Mouse (Mus musculus) liver, adult 2 months (tissue): ENCODE data around the gene Chka. TPM values are rescaled to one million over a fixed set of nuclear protein-coding genes. Genes with fewer than 3 reads are reported as not detected.

Source experiments
- DNase-seq: peaks from one replicate; pipeline ENCODE4 v3.0.0-alpha.2; 2011; ENCODE audit warnings: low read depth, low spot score; ENCODE audit errors: extremely low read depth
- H3K27ac ChIP-seq: fragments of 200-500 bp; replicated peaks from 2 replicates; pipeline ENCODE4 v1.5.1; 2012; ENCODE audit warnings: low read depth, mild to moderate bottlenecking, control low read depth, inconsistent platforms, low read length; ENCODE audit not compliant: insufficient read depth
- H3K27me3 ChIP-seq: fragments of 200-500 bp; 2 replicates; pipeline ENCODE4 v1.6.1; 2012; ENCODE audit warnings: mild to moderate bottlenecking, moderate library complexity, low read length, inconsistent platforms; ENCODE audit not compliant: control insufficient read depth, insufficient read depth
- H3K36me3 ChIP-seq: fragments of 200-500 bp; 2 replicates; pipeline ENCODE4 v1.6.1; 2012; ENCODE audit warnings: low read length, inconsistent platforms; ENCODE audit not compliant: control insufficient read depth, insufficient read depth
- H3K4me1 ChIP-seq: fragments of 200-500 bp; 2 replicates; pipeline ENCODE4 v1.6.1; 2011; ENCODE audit warnings: low read length; ENCODE audit not compliant: control insufficient read depth, insufficient read depth
- H3K4me3 ChIP-seq: fragments of 200-500 bp; 2 replicates; pipeline ENCODE4 v1.5.1; 2011; ENCODE audit warnings: low read depth, mild to moderate bottlenecking, control low read depth, low read length, moderate library complexity; ENCODE audit not compliant: insufficient read depth
- H3K79me2 ChIP-seq: fragments of 200-500 bp; 2 replicates; pipeline ENCODE4 v1.6.1; 2012; ENCODE audit warnings: inconsistent platforms, mild to moderate bottlenecking, low read length, moderate library complexity; ENCODE audit not compliant: control insufficient read depth, insufficient read depth
- H3K9ac ChIP-seq: fragments of 200-500 bp; 2 replicates; pipeline ENCODE4 v1.6.1; 2012; ENCODE audit warnings: low read depth, mild to moderate bottlenecking, control low read depth, inconsistent platforms, low read length
- CTCF ChIP-seq: fragments of 200-500 bp; IDR thresholded peaks from 2 replicates; pipeline ENCODE4 v1.5.1; 2011; ENCODE audit warnings: low read depth, low read length, control low read depth
- POLR2A ChIP-seq: fragments of 200-500 bp; IDR thresholded peaks from 2 replicates; pipeline ENCODE4 v1.6.1; 2011; ENCODE audit warnings: low read length, control low read depth; ENCODE audit not compliant: insufficient read depth; ENCODE audit errors: extremely low read depth
- WGBS: fragments of 180-500 bp; shearing (Covaris S2); methylation state at CpG from one replicate; pipeline ENCODE4 v1.1.7; 2018; 5-methylcytosine and 5-hydroxymethylcytosine counted together
- polyA plus RNA-seq: library from polyadenylated mRNA; depleted of rRNA; stranded (reverse); fragments of >200 nt; gene quantifications from 2 replicates; pipeline ENCODE4 v1.2.3, GENCODE M21; 2012
- total RNA-seq: library from RNA; depleted of rRNA; stranded (reverse); fragments of >200 nt; gene quantifications from 2 replicates; pipeline ENCODE4 v1.2.3, GENCODE M21; 2014

Chka gene
- total and polyA plus RNA-seq, 2 experiments: 11.9 to 56.7 TPM

- peak; percentile 43 for DNase-seq
- H3K79me2 ChIP-seq: peaks cover 3% of the 10 kb centered on the region; the same call in 1 of the 2 replicates
- peaks cover 42% of the 10 kb centered on the region for H3K36me3 ChIP-seq
- no peaks in the 10 kb centered on the region; the same call in 1 of the 2 replicates for H3K4me1 ChIP-seq
- no peak overlapping the region for H3K9ac ChIP-seq
- WGBS: 30% methylated on average over 6 of the region's 6 CpGs
- no peak overlapping the region for H3K27ac ChIP-seq
- no peaks in the 10 kb centered on the region for H3K27me3 ChIP-seq
- TF ChIP-seq CTCF (no peak), POLR2A (no peak)
- no peak overlapping the region for H3K4me3 ChIP-seq
Measured at GRCm38 (mm10) chr19:3884325-3884990, 32.9 kb downstream of the Chka start.

- Histone ChIP-seq H3K9ac (no peak overlapping the region), H3K4me3 (no peak overlapping the region), H3K79me2 (no peaks in the 10 kb centered on the region), H3K27ac (no peak overlapping the region), H3K36me3 (peaks cover 51% of the 10 kb centered on the region), H3K4me1 (no peaks in the 10 kb centered on the region; the same call in none of the 2 replicates), H3K27me3 (no peaks in the 10 kb centered on the region)
- TF ChIP-seq POLR2A (no peak), CTCF (no peak)
- WGBS: 91% methylated on average over 5 of the region's 5 CpGs
- no peak for DNase-seq
Measured at GRCm38 (mm10) chr19:3889096-3889495, 37.5 kb downstream of the Chka start.

GRCm38 (mm10) chr19:3890181-3890580 lies 38.6 kb downstream of the Chka start:
- no peak overlapping the region for H3K27ac ChIP-seq
- H3K36me3 ChIP-seq: peaks cover 47% of the 10 kb centered on the region
- no peaks in the 10 kb centered on the region for H3K27me3 ChIP-seq
- no peak for DNase-seq
- H3K9ac ChIP-seq: no peak overlapping the region
- H3K4me3 ChIP-seq: no peak overlapping the region
- WGBS: 79% methylated on average over 8 of the region's 8 CpGs
- peaks cover 7% of the 10 kb centered on the region for H3K4me1 ChIP-seq
- no peaks in the 10 kb centered on the region for H3K79me2 ChIP-seq
- TF ChIP-seq CTCF: peak; percentile 65
- no peak for TF ChIP-seq POLR2A

- peaks cover 22% of the 10 kb centered on the region for H3K36me3 ChIP-seq
- 37% methylated on average over 4 of the region's 4 CpGs for WGBS
Measured at GRCm38 (mm10) chr19:3893545-3894116, 42.1 kb downstream of the Chka start.

GRCm38 (mm10) chr19:3894294-3894693 lies 42.7 kb downstream of the Chka start:
- Histone ChIP-seq H3K4me1 (peaks cover 8% of the 10 kb centered on the region), H3K36me3 (peaks cover 22% of the 10 kb centered on the region), H3K4me3 (no peak overlapping the region), H3K27ac (no peak overlapping the region), H3K27me3 (no peaks in the 10 kb centered on the region), H3K9ac (no peak overlapping the region), H3K79me2 (no peaks in the 10 kb centered on the region)
- no peak for DNase-seq
- TF ChIP-seq POLR2A (no peak), CTCF (no peak)
- WGBS: 96% methylated on average over 2 of the region's 2 CpGs

More at GRCm38 (mm10) chr19:3893545-3894116, 42.1 kb downstream of the Chka start:
- Histone ChIP-seq H3K4me1 (peaks cover 8% of the 10 kb centered on the region), H3K9ac (no peak overlapping the region), H3K27me3 (no peaks in the 10 kb centered on the region), H3K27ac (no peak overlapping the region), H3K79me2 (no peaks in the 10 kb centered on the region), H3K4me3 (no peak overlapping the region)
- peak; percentile 39 for DNase-seq
- TF ChIP-seq CTCF (no peak), POLR2A (no peak)

- Histone ChIP-seq H3K9ac (no peak overlapping the region), H3K4me1 (peaks cover 8% of the 10 kb centered on the region), H3K27me3 (no peaks in the 10 kb centered on the region), H3K79me2 (no peaks in the 10 kb centered on the region), H3K36me3 (peaks cover 16% of the 10 kb centered on the region), H3K27ac (no peak overlapping the region), H3K4me3 (no peak overlapping the region)
- 27% methylated on average over 3 of the region's 3 CpGs for WGBS
- TF ChIP-seq POLR2A (no peak), CTCF (no peak)
- DNase-seq: peak; percentile 95
Measured at GRCm38 (mm10) chr19:3895171-3895631, 43.6 kb downstream of the Chka start.
